Mouse (Mus musculus) heart, adult 2 months (tissue): ENCODE results near the gene Cltb. TPM values are rescaled to one million over a fixed set of nuclear protein-coding genes. Genes with fewer than 3 reads are reported as not detected.

Experiments used
- DNase-seq, 2 experiments: peaks; one replicate each; pipeline ENCODE4 v3.0.0; 2021
- H3K27ac ChIP-seq: fragments of 200-600 bp; 2 replicates; pipeline ENCODE4 v1.8.1; 2022
- H3K27me3 ChIP-seq: fragments of 200-500 bp; 2 replicates; pipeline ENCODE4 v1.6.1; 2012; ENCODE audit warnings: mild to moderate bottlenecking, low read length, inconsistent platforms, mixed read lengths; ENCODE audit not compliant: control insufficient read depth, insufficient read depth
- H3K36me3 ChIP-seq: fragments of 200-500 bp; 2 replicates; pipeline ENCODE4 v1.6.1; 2012; ENCODE audit warnings: low read length, inconsistent platforms; ENCODE audit not compliant: control insufficient read depth, insufficient read depth
- H3K4me1 ChIP-seq: fragments of 200-500 bp; 2 replicates; pipeline ENCODE4 v1.6.1; 2011; ENCODE audit warnings: low read length; ENCODE audit not compliant: control insufficient read depth, insufficient read depth
- H3K4me3 ChIP-seq: fragments of 200-600 bp; 2 replicates; pipeline ENCODE4 v1.8.1; 2022
- H3K79me2 ChIP-seq: fragments of 200-500 bp; replicated peaks from 2 replicates; pipeline ENCODE4 v1.6.1; 2012; ENCODE audit warnings: mild to moderate bottlenecking, inconsistent platforms, low read length, moderate library complexity, mixed read lengths; ENCODE audit not compliant: control insufficient read depth, insufficient read depth
- H3K9ac ChIP-seq: fragments of 200-500 bp; 2 replicates; pipeline ENCODE4 v1.6.1; 2012; ENCODE audit warnings: low read depth, mild to moderate bottlenecking, control low read depth, inconsistent platforms, low read length, mixed read lengths
- CTCF ChIP-seq: fragments of 200-600 bp; IDR thresholded peaks from 2 replicates; pipeline ENCODE4 v1.8.1; 2022; ENCODE audit warnings: antibody characterized with exemption, mild to moderate bottlenecking, moderate library complexity
- EP300 ChIP-seq: fragments of 200-500 bp; IDR thresholded peaks from 2 replicates; pipeline ENCODE4 v1.6.1; 2011; ENCODE audit warnings: low read depth, low read length, control low read depth; ENCODE audit not compliant: insufficient read depth
- POLR2A ChIP-seq: fragments of 200-500 bp; IDR thresholded peaks from 2 replicates; pipeline ENCODE4 v1.6.1; 2011; ENCODE audit warnings: mild to moderate bottlenecking, low read depth, low read length, control low read depth; ENCODE audit not compliant: insufficient read depth
- WGBS: fragments of 180-500 bp; shearing (Covaris S2); methylation state at CpG from one replicate; pipeline ENCODE4 v1.1.7; 2018; 5-methylcytosine and 5-hydroxymethylcytosine counted together
- intact Hi-C: fragments of 180-260 bp; cut with DNase I; formaldehyde crosslinking; loops from one replicate; pipeline ENCODE4 v1.15.1; 2025
- polyA plus RNA-seq: library from polyadenylated mRNA; depleted of rRNA; stranded (reverse); fragments of >200 nt; gene quantifications from 2 replicates; pipeline ENCODE4 v1.2.3, GENCODE M21; 2012
- total RNA-seq, 2 experiments: library from RNA; stranded (reverse); gene quantifications; 2 replicates each; pipeline ENCODE4 v1.2.3; 2021

Cltb gene
- total and polyA plus RNA-seq, 3 experiments = 64.1 to 105 (median 96.6) TPM

GRCm38 (mm10) chr13:54571637-54572036 is 39.5 kb downstream of the Cltb start:
- H3K27me3 ChIP-seq = no peaks in the 10 kb centered on the region
- H3K79me2 ChIP-seq = no peaks in the 10 kb centered on the region
- no peaks in the 10 kb centered on the region for H3K36me3 ChIP-seq
- intact Hi-C loops = no loop called here
- DNase-seq = no peak
- no peak overlapping the region for H3K9ac ChIP-seq
- H3K4me1 ChIP-seq = peaks cover 1% of the 10 kb centered on the region; the same call in 1 of the 2 replicates
- TF ChIP-seq POLR2A (no peak), CTCF (no peak), EP300 (no peak)
- H3K27ac ChIP-seq = no peak overlapping the region
- H3K4me3 ChIP-seq = no peak overlapping the region
- 50% methylated on average over 2 of the region's 2 CpGs for WGBS

DNA sequence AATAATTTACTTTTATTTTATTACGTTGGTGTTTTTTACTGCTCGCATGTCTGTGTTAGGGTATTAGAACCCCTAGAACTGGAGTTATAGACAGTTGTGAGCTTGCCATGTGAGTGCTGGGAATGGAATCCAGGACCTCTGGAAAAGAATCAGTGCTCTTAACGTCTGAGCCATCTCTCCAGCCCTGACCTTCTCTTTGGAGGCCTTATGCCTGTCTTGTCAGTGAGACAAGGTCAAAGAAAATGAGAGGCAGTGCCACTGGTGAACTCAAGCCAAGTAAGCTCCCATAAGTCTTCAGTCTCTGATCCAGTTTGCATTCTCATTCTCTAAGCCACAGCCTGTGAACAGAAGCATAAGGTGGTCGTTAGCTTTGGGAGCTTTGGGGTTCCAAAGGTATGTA is 40.4 kb downstream of the Cltb start:
- Histone ChIP-seq H3K4me3 (no peak overlapping the region), H3K9ac (no peak overlapping the region), H3K27me3 (no peaks in the 10 kb centered on the region), H3K36me3 (no peaks in the 10 kb centered on the region), H3K27ac (no peak overlapping the region), H3K79me2 (no peaks in the 10 kb centered on the region), H3K4me1 (peaks cover 1% of the 10 kb centered on the region; the same call in 1 of the 2 replicates)
- intact Hi-C loops = no loop called here
- TF ChIP-seq EP300 = no peak
- TF ChIP-seq POLR2A = no peak
- no peak for TF ChIP-seq CTCF
- no peak for DNase-seq
- 72% methylated on average over 4 of the region's 4 CpGs for WGBS

DNA sequence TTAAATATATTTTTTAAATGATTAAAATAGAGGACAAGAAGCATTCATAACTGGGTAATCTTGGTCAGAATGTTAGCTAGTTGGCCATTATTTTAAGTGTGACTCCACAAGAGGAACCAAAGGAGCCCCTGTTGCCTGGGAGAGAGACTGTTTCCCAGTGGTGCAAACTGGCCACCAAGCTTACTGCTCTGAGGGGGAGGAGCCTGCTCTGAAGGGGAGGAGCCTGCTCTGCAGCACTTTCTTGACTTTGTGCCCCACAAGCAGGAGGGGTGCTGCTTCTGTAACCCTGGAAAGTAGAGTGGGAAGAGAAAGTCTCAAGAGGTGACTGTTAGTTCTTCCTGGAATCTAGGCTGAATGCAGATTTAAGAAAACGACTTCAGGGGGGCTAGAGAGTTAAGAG is 41.9 kb downstream of the Cltb start:
- Histone ChIP-seq H3K4me3 (no peak overlapping the region), H3K4me1 (peaks cover 1% of the 10 kb centered on the region; the same call in 1 of the 2 replicates), H3K79me2 (peaks cover 2% of the 10 kb centered on the region; the same call in 1 of the 2 replicates), H3K27me3 (no peaks in the 10 kb centered on the region), H3K9ac (no peak overlapping the region), H3K36me3 (no peaks in the 10 kb centered on the region), H3K27ac (no peak overlapping the region)
- WGBS = 42% methylated on average over 1 of the region's 1 CpGs
- no peak for DNase-seq
- intact Hi-C loops = loop anchor here (5.0 kb wide), 1 partner anchor 67 kb away; the partner anchor contains the start of gene Simc1
- TF ChIP-seq CTCF (no peak), POLR2A (no peak), EP300 (no peak)

- WGBS = 52% methylated on average over 5 of the region's 5 CpGs
- DNase-seq = no peak
- Histone ChIP-seq H3K4me3 (no peak overlapping the region), H3K9ac (no peak overlapping the region), H3K4me1 (no peaks in the 10 kb centered on the region; the same call in 1 of the 2 replicates), H3K27me3 (no peaks in the 10 kb centered on the region), H3K79me2 (peaks cover 2% of the 10 kb centered on the region; the same call in 1 of the 2 replicates), H3K27ac (no peak overlapping the region), H3K36me3 (no peaks in the 10 kb centered on the region)
- intact Hi-C loops = loop anchor here (5.0 kb wide), 1 partner anchor 66 kb away; the partner anchor contains the start of gene Simc1
- TF ChIP-seq POLR2A (no peak), CTCF (no peak), EP300 (no peak)
Measured at GRCm38 (mm10) chr13:54568380-54568779, 42.8 kb downstream of the Cltb start.

GRCm38 (mm10) chr13:54565594-54566345 is 45.4 kb downstream of the Cltb start:
- Histone ChIP-seq H3K79me2 (peaks cover 5% of the 10 kb centered on the region), H3K27ac (peak overlapping the region; percentile 77), H3K36me3 (no peaks in the 10 kb centered on the region), H3K27me3 (no peaks in the 10 kb centered on the region), H3K9ac (no peak overlapping the region), H3K4me3 (peak overlapping the region; percentile 82), H3K4me1 (no peaks in the 10 kb centered on the region; the same call in 1 of the 2 replicates)
- intact Hi-C loops = loop anchor here (1.0 to 5.0 kb wide), 4 partner anchors 25 to 97 kb away; partner anchors contain the start of genes Faf2, Higd2a, Nop16 and Simc1
- 50% methylated on average over 8 of the region's 8 CpGs for WGBS
- no peak for TF ChIP-seq POLR2A
- no peak for TF ChIP-seq EP300
- TF ChIP-seq CTCF = peak; percentile 84
- DNase-seq = peak; percentile 59 to 67

- under 1% methylated on average over 27 of the region's 27 CpGs for WGBS
- peak; percentile 86 for TF ChIP-seq POLR2A
- TF ChIP-seq EP300 = 0 out of 2 replicates have a peak, but pooled peaks have one; percentile 8
- no peak for TF ChIP-seq CTCF
- peak; percentile 94 to 98 for DNase-seq
- no peaks in the 10 kb centered on the region; the same call in 1 of the 2 replicates for H3K4me1 ChIP-seq
- intact Hi-C loops = loop anchor here (1.0 to 5.0 kb wide), 4 partner anchors 26 to 97 kb away; partner anchors contain the start of genes Faf2, Higd2a, Nop16 and Simc1
- no peaks in the 10 kb centered on the region for H3K27me3 ChIP-seq
- H3K4me3 ChIP-seq = peak within 1 kb of the TSS; percentile 82
- peak within 1 kb of the TSS; percentile 85 for H3K9ac ChIP-seq
- peaks cover 5% of the 10 kb centered on the region for H3K79me2 ChIP-seq
- H3K27ac ChIP-seq = peak within 1 kb of the TSS; percentile 77
- no peaks in the 10 kb centered on the region for H3K36me3 ChIP-seq
Measured at GRCm38 (mm10) chr13:54565201-54565581, 46.0 kb downstream of the Cltb start, which contains the start of gene 4833439L19Rik. 4833439L19Rik (minus strand) TSS chr13:54565435.
